ENCODE assay signal across 15 mouse cellular contexts in the genomic region with DNA sequence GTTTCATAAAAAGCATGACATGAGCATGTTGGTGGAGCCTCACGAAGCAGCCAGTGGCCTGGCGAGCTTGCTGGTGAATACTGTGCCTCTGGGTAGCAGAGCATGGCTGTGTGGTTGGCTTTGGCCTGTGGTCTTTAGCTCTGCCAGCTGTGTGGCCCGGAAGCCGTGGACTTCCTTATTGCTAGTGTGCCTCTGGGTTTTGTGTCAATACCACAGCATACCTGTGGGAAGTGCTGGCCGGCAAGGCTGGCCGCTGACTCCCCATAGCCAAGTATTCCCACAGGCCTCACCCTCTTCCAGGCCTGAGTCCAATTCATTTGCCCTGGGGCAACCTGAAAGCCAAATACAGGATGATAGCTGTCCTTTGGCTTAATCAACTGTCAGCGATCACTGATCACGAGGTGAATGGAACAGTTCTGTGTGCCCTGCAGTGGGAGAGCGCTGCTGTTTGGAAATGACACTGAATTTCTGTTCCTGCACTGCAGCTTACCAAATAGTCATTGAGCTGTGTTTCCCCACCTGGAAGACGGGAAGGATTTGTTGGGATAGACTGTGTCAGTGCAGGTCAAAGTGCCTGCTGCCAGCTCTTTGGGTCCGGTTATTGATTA. TPM values are rescaled to one million over a fixed set of nuclear protein-coding genes. Genes with fewer than 3 reads are reported as not detected.
DNase-seq lines count a peak whose midpoint lies in the region; ATAC-seq and TF ChIP-seq lines count a peak whose summit lies in the region.
"Had no signal": no experiment of that assay in that cellular context is flagged by ENCODE, and none has a peak within 500 bp of the region (broad histone marks: within the 10 kb centered on the region; RNA-seq: fewer than 3 reads in every experiment).

No protein-coding gene starts in this region.

- 0 out of 2 replicates have a peak overlapping the region, but pooled peaks have one; percentile 24 for H3K27ac ChIP-seq in liver, embryonic 15.5 days (replicated peaks)
- no peak overlapping the region for H3K27ac ChIP-seq in liver, embryonic 11.5 days (ENCODE audit: low read depth, low read length)
- no peak overlapping the region for H3K27ac ChIP-seq in CH12.LX (ENCODE audit: insufficient read depth, low read depth)
- no peak overlapping the region for H3K27ac ChIP-seq in left cerebral cortex, adult 2 months
- no peak overlapping the region for H3K27ac ChIP-seq in neural tube, embryonic 15.5 days (replicated peaks)
- H3K27ac ChIP-seq: embryonic facial prominence, embryonic 12.5 days; layer of hippocampus, adult 2 months; limb, embryonic 12.5 days; midbrain, embryonic 10.5 days; neural tube, embryonic 12.5 days had no signal

- TF ChIP-seq EP300 in CH12.LX (IDR thresholded peaks at IDR 0.05; ENCODE audit: low read length), result no peak

- TF ChIP-seq POLR2A in CH12.LX (IDR thresholded peaks at IDR 0.05; ENCODE audit: low read depth, low read length), result no peak

- no peaks in the 10 kb centered on the region for H3K36me3 ChIP-seq in liver, embryonic 15.5 days (replicated peaks)
- H3K36me3 ChIP-seq in liver, embryonic 11.5 days (ENCODE audit: control insufficient read depth, insufficient read depth, low read length), result no peaks in the 10 kb centered on the region
- H3K36me3 ChIP-seq in CH12.LX (replicated peaks in 1 of 2; ENCODE audit: control insufficient read depth in 1 of 2, insufficient read depth in 1 of 2, low read length in 1 of 2), result no peaks in the 10 kb centered on the region
- H3K36me3 ChIP-seq in neural tube, embryonic 15.5 days, result no peaks in the 10 kb centered on the region
- H3K36me3 ChIP-seq: embryonic facial prominence, embryonic 12.5 days; limb, embryonic 12.5 days; midbrain, embryonic 10.5 days; neural tube, embryonic 12.5 days had no signal

- in situ Hi-C loops in CH12.LX (cut with MboI; ENCODE audit: low pct_ligation_motif_present, low pct_unique_long_range_greater_than_20kb, low sequenced_read_pairs), result no loop called here

- no peaks in the 10 kb centered on the region for H3K9me3 ChIP-seq in liver, embryonic 15.5 days (replicated peaks)
- H3K9me3 ChIP-seq in liver, embryonic 11.5 days (ENCODE audit: control insufficient read depth, low read length), result no peaks in the 10 kb centered on the region
- no peaks in the 10 kb centered on the region for H3K9me3 ChIP-seq in CH12.LX (replicated peaks; ENCODE audit: low read length)
- no peaks in the 10 kb centered on the region for H3K9me3 ChIP-seq in neural tube, embryonic 15.5 days (replicated peaks)
- H3K9me3 ChIP-seq: limb, embryonic 12.5 days; midbrain, embryonic 10.5 days; neural tube, embryonic 12.5 days had no signal

- peaks cover 16% of the 10 kb centered on the region for H3K27me3 ChIP-seq in liver, embryonic 15.5 days
- peaks cover 5% of the 10 kb centered on the region; the same call in 1 of the 2 replicates for H3K27me3 ChIP-seq in liver, embryonic 11.5 days (replicated peaks; ENCODE audit: control insufficient read depth, insufficient read depth, low read length)
- no peaks in the 10 kb centered on the region for H3K27me3 ChIP-seq in CH12.LX (replicated peaks)
- no peaks in the 10 kb centered on the region for H3K27me3 ChIP-seq in neural tube, embryonic 15.5 days (replicated peaks)
- H3K27me3 ChIP-seq: embryonic facial prominence, embryonic 12.5 days; limb, embryonic 12.5 days; neural tube, embryonic 12.5 days had no signal

- H3K4me2 ChIP-seq in liver, embryonic 15.5 days, result no peak overlapping the region
- no peak overlapping the region for H3K4me2 ChIP-seq in liver, embryonic 11.5 days
- H3K4me2 ChIP-seq in CH12.LX (ENCODE audit: insufficient read depth, low read depth, poor library complexity, severe bottlenecking), result no peak overlapping the region
- H3K4me2 ChIP-seq in neural tube, embryonic 15.5 days, result no peak overlapping the region
- H3K4me2 ChIP-seq: embryonic facial prominence, embryonic 12.5 days; limb, embryonic 12.5 days; neural tube, embryonic 12.5 days had no signal

- no peak overlapping the region for H3K9ac ChIP-seq in liver, embryonic 15.5 days
- no peak overlapping the region for H3K9ac ChIP-seq in liver, embryonic 11.5 days (ENCODE audit: low read depth, low read length)
- H3K9ac ChIP-seq in CH12.LX (ENCODE audit: insufficient read depth, low read depth), result no peak overlapping the region
- no peak overlapping the region for H3K9ac ChIP-seq in neural tube, embryonic 15.5 days (replicated peaks)
- H3K9ac ChIP-seq: embryonic facial prominence, embryonic 12.5 days; limb, embryonic 12.5 days; neural tube, embryonic 12.5 days had no signal

- H3K4me3 ChIP-seq in liver, embryonic 15.5 days (replicated peaks), result no peak overlapping the region
- H3K4me3 ChIP-seq in liver, embryonic 11.5 days (ENCODE audit: low read depth, low read length), result no peak overlapping the region
- H3K4me3 ChIP-seq in CH12.LX (replicated peaks in 1 of 3; ENCODE audit: low read depth in 2 of 3, low read length in 2 of 3, poor library complexity in 1 of 3), result no peak overlapping the region
- H3K4me3 ChIP-seq in left cerebral cortex, adult 2 months, result no peak overlapping the region
- H3K4me3 ChIP-seq in neural tube, embryonic 15.5 days (replicated peaks), result no peak overlapping the region
- H3K4me3 ChIP-seq: embryonic facial prominence, embryonic 12.5 days; layer of hippocampus, adult 2 months; limb, embryonic 12.5 days; midbrain, embryonic 10.5 days; neural tube, embryonic 12.5 days had no signal

- WGBS in liver, embryonic 15.5 days (ENCODE audit: insufficient replicate concordance), result 44% methylated on average over 11 of the region's 11 CpGs
- WGBS in liver, embryonic 11.5 days, result 66% methylated on average over 11 of the region's 11 CpGs
- WGBS in large intestine, adult 2 months, result 40% methylated on average over 11 of the region's 11 CpGs
- WGBS in neural tube, embryonic 15.5 days, result 78% methylated on average over 11 of the region's 11 CpGs

- no peaks in the 10 kb centered on the region for H3K79me2 ChIP-seq in CH12.LX (replicated peaks; ENCODE audit: control insufficient read depth, extremely low read depth, insufficient read depth, poor library complexity, severe bottlenecking)

- ATAC-seq in liver, embryonic 15.5 days (ENCODE audit: insufficient read depth), result 0 out of 2 replicates have a peak, but pooled peaks have one; percentile 31
- no peak for ATAC-seq in liver, embryonic 11.5 days (replicated peaks; ENCODE audit: low FRiP score)
- ATAC-seq in neural tube, embryonic 15.5 days (ENCODE audit: low FRiP score), result no peak

- no peak for TF ChIP-seq RAD21 in CH12.LX (IDR thresholded peaks at IDR 0.05; ENCODE audit: low read depth, low read length)

- dilution Hi-C loops in CH12.LX (cut with MboI; ENCODE audit: extremely low pct_ligation_motif_present, extremely low pct_unique_long_range_greater_than_20kb, low sequenced_read_pairs), result no loop called here

- DNase-seq in liver, embryonic 11.5 days (ENCODE audit: low spot score), result no peak
- DNase-seq in CH12.LX (ENCODE audit: extremely low read depth), result peak; percentile 44
- DNase-seq in large intestine, adult 2 months (ENCODE audit: low read depth, low spot score), result peak; percentile 46
- peak; percentile 29 to 44 for DNase-seq in natural killer cell, adult 2 months (ENCODE audit: low spot score in 2 of 2)
- DNase-seq in left cerebral cortex, adult 2 months (ENCODE audit: extremely low spot score in 1 of 2, low spot score in 2 of 2), result no peak
- DNase-seq: heart, adult 18-20 months; heart, postnatal 36 days; kidney, adult 2 months had no signal

- peaks cover 6% of the 10 kb centered on the region; the same call in 1 of the 2 replicates for H3K4me1 ChIP-seq in liver, embryonic 15.5 days (replicated peaks)
- no peaks in the 10 kb centered on the region for H3K4me1 ChIP-seq in liver, embryonic 11.5 days (replicated peaks; ENCODE audit: control insufficient read depth, insufficient read depth, low read length)
- H3K4me1 ChIP-seq in CH12.LX (ENCODE audit: control insufficient read depth in 1 of 2, insufficient read depth in 2 of 2), result peaks cover 0 to 18% of the 10 kb centered on the region in 2 experiments; a peak in 2 of 4 replicates
- peaks cover 6% of the 10 kb centered on the region for H3K4me1 ChIP-seq in neural tube, embryonic 15.5 days

- intact Hi-C loops in left cerebral cortex, adult 2 months (cut with DNase I), result no loop called here

- no peak for TF ChIP-seq CTCF in CH12.LX (conservative IDR thresholded peaks at IDR 0.05 in 1 of 2, IDR thresholded peaks at IDR 0.05 in 1 of 2; ENCODE audit: low read depth in 2 of 2, low read length in 2 of 2)
- TF ChIP-seq CTCF in left cerebral cortex, adult 2 months (IDR thresholded peaks at IDR 0.05), result no peak

TF ChIP-seq in CH12.LX, 34 proteins besides CTCF, POLR2A, EP300 and RAD21:
- 0 out of 2 replicates have a peak, but pooled peaks have one; percentile 29 for TF ChIP-seq ELF1 (IDR thresholded peaks at IDR 0.05; ENCODE audit: low read depth, low read length)
- no peak for TF ChIP-seq TBP (conservative IDR thresholded peaks at IDR 0.05; ENCODE audit: low read depth, low read length)

RNA-seq across cellular contexts. Expression of a gene that starts 29.0 kb away (rescaled TPM):
- 0.47 and 0.71 TPM in 2 replicates for polyA plus RNA-seq in liver, embryonic 15.5 days (2015; fragmentation: Nextera tagmentation; extraction: Ambion mirVana)
- polyA plus RNA-seq in liver, embryonic 11.5 days (2014; fragmentation: Nextera tagmentation; extraction: Ambion mirVana), result 0.21 and 0.43 TPM in 2 replicates
- total RNA-seq in CH12.LX (2012; rRNA removed) (not detected in 2 replicates), CH12.LX (2014; rRNA removed) (not detected in 2 replicates)
- polyA plus RNA-seq in CH12.LX (2012; ENCODE audit: insufficient read length, low read depth), result not detected in 2 replicates
- 39.0 and 53.0 TPM in 2 replicates for polyA plus RNA-seq in large intestine, adult 2 months (2012; rRNA removed)
- under 1 TPM; 0.21 to 0.32 TPM for total RNA-seq in left cerebral cortex, adult 2 months (2021)
- polyA plus RNA-seq in neural tube, embryonic 15.5 days (2015; fragmentation: Nextera tagmentation; extraction: Ambion mirVana), result 0.13 and 1.8 TPM in 2 replicates

Comparison
In these comparisons a context has a peak if more than half of its experiments do, and no peak if none do; other contexts are left out.
1. DNase-seq: peak in CH12.LX (single experiment), large intestine, adult 2 months (single experiment) and natural killer cell, adult 2 months (2 of 2); none in liver, embryonic 11.5 days (single experiment) and left cerebral cortex, adult 2 months (0 of 2).
2. RNA of a gene that starts 29.0 kb away (polyA plus RNA-seq): 39.0 to 53.0 TPM in large intestine, adult 2 months; 0.47 to 0.71 TPM in liver, embryonic 15.5 days, 0.21 to 0.43 TPM in liver, embryonic 11.5 days, 0.13 to 1.8 TPM in neural tube, embryonic 15.5 days and not detected in CH12.LX; every median in the first group is over 10 times any median in the second.